Mouse (Mus musculus) retina, embryonic 14.5 days (tissue): ENCODE measurements at regions not wholly inside any gene's neighbourhood (a gene's known extent, or its start where the extent isn't known, plus 50 kb on each side); places are given as distances from the start of the nearest gene placed in this dataset.
"Not testable (repeated sequence)": the region's sequence is repeated elsewhere in the genome, so short reads cannot be mapped to it uniquely, and the experiment has no call there.

Experiments
- DNase-seq: peaks from one replicate; pipeline ENCODE4 v3.0.0-alpha.2; 2015; ENCODE audit warnings: low spot score

GRCm38 (mm10) chr19:32972116-32972515, 214.8 kb downstream of the Pten start:
- DNase-seq = no peak

GRCm38 (mm10) chr19:32973130-32973529, 215.8 kb downstream of the Pten start:
- DNase-seq = no peak

GRCm38 (mm10) chr19:32974778-32975240, 217.5 kb downstream of the Pten start:
- no peak for DNase-seq

GRCm38 (mm10) chr19:32975303-32975702, 218.0 kb downstream of the Pten start:
- DNase-seq = no peak

GRCm38 (mm10) chr19:32976507-32976906, 219.2 kb downstream of the Pten start:
- no peak for DNase-seq

GRCm38 (mm10) chr19:32978037-32978745, 220.9 kb downstream of the Pten start:
- DNase-seq = no peak

- DNase-seq = no peak
Observed at GRCm38 (mm10) chr19:32980142-32980541, 222.8 kb downstream of the Pten start.

GRCm38 (mm10) chr19:32988713-32989112, 231.4 kb downstream of the Pten start:
- DNase-seq = no peak

GRCm38 (mm10) chr19:32989346-32989745, 232.0 kb downstream of the Pten start:
- DNase-seq = no peak

- DNase-seq = no peak
Observed at GRCm38 (mm10) chr19:32990576-32990975, 233.3 kb downstream of the Pten start.

- DNase-seq = no peak
Observed at GRCm38 (mm10) chr19:32998576-32999170, 241.4 kb downstream of the Pten start.

GRCm38 (mm10) chr19:33007582-33007981, 250.3 kb downstream of the Pten start:
- no peak for DNase-seq

GRCm38 (mm10) chr19:33008076-33008475, 250.8 kb downstream of the Pten start:
- no peak for DNase-seq

GRCm38 (mm10) chr19:33008794-33009193, 251.5 kb downstream of the Pten start:
- no peak for DNase-seq

- no peak for DNase-seq
Observed at GRCm38 (mm10) chr19:33010886-33011446, 253.7 kb downstream of the Pten start.

- DNase-seq = not testable (repeated sequence)
Observed at GRCm38 (mm10) chr19:33014879-33015278, 257.6 kb downstream of the Pten start.

- no peak for DNase-seq
Observed at GRCm38 (mm10) chr19:33021161-33021560, 263.9 kb downstream of the Pten start.

GRCm38 (mm10) chr19:33022839-33023428, 265.6 kb downstream of the Pten start:
- DNase-seq = no peak

GRCm38 (mm10) chr19:33029688-33030444, 272.6 kb downstream of the Pten start:
- no peak for DNase-seq

GRCm38 (mm10) chr19:33040512-33040911, 283.2 kb downstream of the Pten start:
- no peak for DNase-seq

GRCm38 (mm10) chr19:33040991-33041390, 283.7 kb downstream of the Pten start:
- DNase-seq = no peak

- no peak for DNase-seq
Observed at GRCm38 (mm10) chr19:33042760-33043159, 285.5 kb downstream of the Pten start.
